Mouse (Mus musculus) heart, embryonic 10.5 days (tissue): ENCODE results near the gene Lztr1. TPM values are rescaled to one million over a fixed set of nuclear protein-coding genes. Genes with fewer than 3 reads are reported as not detected.
"Not testable (repeated sequence)": the region's sequence is repeated elsewhere in the genome, so short reads cannot be mapped to it uniquely, and the experiment has no call there.

Source experiments
- DNase-seq: peaks from one replicate; pipeline ENCODE4 v3.0.0-alpha.2; 2017; ENCODE audit warnings: low spot score
- H3K27ac ChIP-seq: fragments of 300-500 bp; sonication (generic); 2 replicates; pipeline ENCODE4 v1.5.1; 2016; ENCODE audit warnings: mild to moderate bottlenecking
- H3K27me3 ChIP-seq: fragments of 300-500 bp; sonication (generic); 2 replicates; pipeline ENCODE4 v1.6.1; 2016; ENCODE audit warnings: mild to moderate bottlenecking; ENCODE audit not compliant: poor library complexity, insufficient read depth, severe bottlenecking
- H3K36me3 ChIP-seq: fragments of 300-500 bp; sonication (generic); 2 replicates; pipeline ENCODE4 v1.6.1; 2016; ENCODE audit warnings: mild to moderate bottlenecking, moderate library complexity
- H3K4me1 ChIP-seq: fragments of 300-500 bp; sonication (generic); 2 replicates; pipeline ENCODE4 v1.6.1; 2016; ENCODE audit warnings: mild to moderate bottlenecking
- H3K4me3 ChIP-seq: fragments of 300-500 bp; sonication (generic); 2 replicates; pipeline ENCODE4 v1.5.1; 2016; ENCODE audit warnings: mild to moderate bottlenecking, moderate library complexity
- H3K9me3 ChIP-seq: fragments of 300-500 bp; sonication (generic); 2 replicates; pipeline ENCODE4 v1.6.1; 2016; ENCODE audit warnings: mild to moderate bottlenecking, moderate library complexity
- WGBS: fragments of 180-500 bp; shearing (Covaris S2); methylation state at CpG from one replicate; pipeline ENCODE4 v1.1.7; 2016; 5-methylcytosine and 5-hydroxymethylcytosine counted together
- polyA plus RNA-seq: library from polyadenylated mRNA; unstranded; fragments of >200 nt; fragmentation: Nextera tagmentation; extraction: Ambion mirVana; gene quantifications from 2 replicates; pipeline ENCODE4 v1.2.1, GENCODE M21; 2016

The Lztr1 gene
- polyA plus RNA-seq, 1 experiment from 2014 or later, result 69.8 TPM

DNA sequence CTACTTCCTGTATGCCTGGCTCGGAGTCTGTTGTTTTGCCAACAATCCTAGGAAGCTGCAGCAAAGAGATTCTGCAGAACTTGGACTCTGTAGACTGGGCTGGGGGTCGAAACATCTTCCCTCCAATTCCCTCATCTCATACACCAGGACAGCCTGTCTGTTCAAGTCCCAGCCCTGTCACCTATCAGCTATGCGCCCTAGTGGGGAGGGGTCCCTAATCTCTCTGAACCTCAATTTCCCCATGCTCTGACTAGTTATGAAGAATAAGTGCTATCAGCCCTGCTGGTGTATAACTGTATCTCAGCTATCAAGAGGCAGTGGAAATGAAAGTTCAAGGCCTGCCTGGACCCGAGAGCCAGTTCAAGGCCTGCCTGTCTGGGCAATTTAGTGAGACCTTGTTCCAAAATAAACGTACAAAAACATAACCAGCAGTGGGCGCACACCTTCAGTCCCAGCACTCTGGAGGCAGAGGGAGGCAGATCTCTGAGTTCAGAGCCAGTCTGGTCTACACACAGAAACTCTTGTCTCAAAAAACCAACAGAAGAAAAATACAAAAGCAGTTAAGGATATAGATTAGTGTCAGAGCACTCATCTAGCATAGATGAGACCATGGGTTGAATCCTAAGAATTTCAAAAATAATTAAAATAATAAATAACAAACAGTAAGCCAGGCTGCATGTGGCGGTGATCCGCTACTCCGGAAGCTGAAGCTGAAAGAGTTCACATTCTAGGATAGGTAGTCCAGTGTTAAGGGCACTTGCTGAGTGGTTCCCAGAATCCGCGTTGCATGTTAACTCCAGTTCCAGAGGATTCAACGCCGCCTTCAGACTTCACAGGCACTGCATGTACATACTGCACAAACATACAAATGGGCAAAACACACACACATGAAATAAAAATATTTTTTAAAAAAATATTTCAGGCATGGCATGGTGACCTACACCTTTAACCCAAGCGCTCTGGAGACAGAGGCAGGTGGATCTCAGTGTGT is 19.7 kb upstream of the Lztr1 start:
- peaks cover 27% of the 10 kb centered on the region for H3K4me1 ChIP-seq
- H3K27ac ChIP-seq, result no peak overlapping the region
- peak overlapping the region; percentile 64 for H3K4me3 ChIP-seq
- DNase-seq, result peak; percentile 66
- WGBS, result 48% methylated on average over 14 of the region's 14 CpGs
- no peaks in the 10 kb centered on the region for H3K9me3 ChIP-seq
- H3K27me3 ChIP-seq, result peaks cover 38% of the 10 kb centered on the region
- peaks cover 35% of the 10 kb centered on the region for H3K36me3 ChIP-seq

DNA sequence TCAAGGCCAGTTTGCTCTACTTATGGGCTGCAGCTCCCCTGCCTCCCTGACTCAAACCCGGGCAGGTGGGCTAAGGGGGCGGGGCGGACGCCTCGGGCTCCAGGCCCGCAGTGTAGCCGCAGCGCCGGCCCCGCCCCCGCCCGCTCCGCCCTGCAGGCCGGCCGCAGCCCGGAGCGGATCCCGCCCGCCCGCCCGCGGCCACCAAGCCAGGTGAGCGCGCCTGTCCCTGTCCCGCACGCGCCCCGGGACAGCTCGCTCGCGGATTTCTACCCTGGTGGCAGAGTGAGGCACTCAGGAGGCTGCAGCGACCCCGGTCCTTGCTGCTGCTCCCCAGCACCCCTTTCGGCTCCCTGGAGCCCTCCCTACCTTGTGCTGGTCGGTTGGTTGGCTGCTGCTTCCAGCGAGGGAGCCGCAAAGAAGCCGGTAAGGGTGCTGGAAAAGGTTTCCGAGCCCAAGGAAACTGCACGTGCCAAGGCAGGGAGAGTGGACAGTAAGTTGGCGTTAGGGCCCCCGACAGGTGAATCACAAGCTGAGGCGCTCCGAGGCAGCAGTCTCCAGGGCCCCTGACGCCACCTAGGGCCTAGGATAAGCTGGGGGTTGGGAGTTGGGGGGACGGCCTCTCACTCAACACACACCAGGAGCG is 18.9 kb upstream of the Lztr1 start, which contains the start of gene Aifm3:
TSS of gene Aifm3 (plus strand) at position 143 of the 643 bp plus-strand sequence.
- H3K27ac ChIP-seq, result 0 out of 2 replicates have a peak within 1 kb of the TSS, but pooled peaks have one; percentile 56
- peak within 1 kb of the TSS; percentile 64 for H3K4me3 ChIP-seq
- H3K27me3 ChIP-seq, result peaks cover 38% of the 10 kb centered on the region
- peaks cover 27% of the 10 kb centered on the region for H3K4me1 ChIP-seq
- peaks cover 27% of the 10 kb centered on the region for H3K36me3 ChIP-seq
- 2% methylated on average over 47 of the region's 47 CpGs for WGBS
- H3K9me3 ChIP-seq, result no peaks in the 10 kb centered on the region
- DNase-seq, result no peak

DNA sequence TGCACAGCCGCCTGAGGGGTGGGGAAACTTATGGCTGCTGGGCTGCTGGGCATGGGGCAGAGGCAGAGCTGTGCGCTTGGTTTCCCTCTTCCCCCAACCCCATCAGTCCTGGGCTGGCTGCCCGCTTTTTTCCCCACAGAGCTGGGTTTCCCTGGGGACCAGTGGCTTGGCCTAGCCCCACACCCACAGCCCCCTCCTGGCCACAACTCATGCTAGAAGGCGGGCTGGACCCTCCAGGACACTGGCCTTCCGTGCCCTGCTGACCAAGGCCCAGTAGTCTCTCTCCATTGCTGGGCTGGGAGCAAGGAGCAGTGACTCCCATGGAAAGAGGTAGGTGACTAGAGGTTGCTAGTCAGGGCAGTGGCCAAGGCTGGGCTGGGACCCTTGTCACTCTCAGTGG is 17.3 kb upstream of the Lztr1 start:
- 78% methylated on average over 5 of the region's 5 CpGs for WGBS
- no peak for DNase-seq

DNA sequence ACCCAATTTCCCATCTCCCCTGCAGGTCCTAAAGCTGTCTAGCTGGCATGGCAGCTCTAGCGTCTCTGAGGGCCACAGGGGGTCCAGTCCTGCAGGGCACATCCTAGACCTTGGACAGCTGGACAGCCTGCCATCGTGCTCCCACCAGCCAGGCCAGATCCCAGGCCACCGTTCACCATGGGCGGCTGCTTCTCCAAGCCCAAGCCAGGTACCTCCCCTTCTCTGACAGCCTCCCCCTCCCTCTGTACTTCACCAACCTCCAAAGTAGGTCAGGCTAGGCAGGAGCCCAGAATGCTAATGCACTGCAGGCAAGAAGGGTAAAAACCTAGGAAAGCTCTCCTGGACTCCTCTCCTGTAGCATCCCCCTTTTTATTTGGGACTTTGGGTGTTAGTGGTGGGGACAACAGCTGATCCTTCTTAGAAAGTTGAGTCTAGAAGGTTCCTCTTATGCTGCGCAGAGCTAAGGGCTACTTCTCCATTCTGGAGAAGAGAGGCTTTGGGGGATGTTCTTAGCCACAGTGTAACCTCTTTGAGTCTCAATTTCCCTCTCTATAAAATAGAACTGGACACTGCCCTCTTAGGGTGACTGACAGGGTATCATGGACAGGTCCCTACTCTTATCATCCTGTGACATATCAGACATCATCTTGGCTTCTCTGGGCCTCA is 16.5 kb upstream of the Lztr1 start:
- no peak for DNase-seq
- peaks cover 38% of the 10 kb centered on the region for H3K27me3 ChIP-seq

More for the DNA sequence above, 17.3 kb upstream of the Lztr1 start:
- H3K27ac ChIP-seq, result no peak overlapping the region
- H3K27me3 ChIP-seq, result peaks cover 38% of the 10 kb centered on the region
- H3K4me3 ChIP-seq, result no peak overlapping the region
- no peaks in the 10 kb centered on the region for H3K9me3 ChIP-seq
- H3K4me1 ChIP-seq, result peaks cover 21% of the 10 kb centered on the region
- H3K36me3 ChIP-seq, result peaks cover 14% of the 10 kb centered on the region; the same call in 1 of the 2 replicates

DNA sequence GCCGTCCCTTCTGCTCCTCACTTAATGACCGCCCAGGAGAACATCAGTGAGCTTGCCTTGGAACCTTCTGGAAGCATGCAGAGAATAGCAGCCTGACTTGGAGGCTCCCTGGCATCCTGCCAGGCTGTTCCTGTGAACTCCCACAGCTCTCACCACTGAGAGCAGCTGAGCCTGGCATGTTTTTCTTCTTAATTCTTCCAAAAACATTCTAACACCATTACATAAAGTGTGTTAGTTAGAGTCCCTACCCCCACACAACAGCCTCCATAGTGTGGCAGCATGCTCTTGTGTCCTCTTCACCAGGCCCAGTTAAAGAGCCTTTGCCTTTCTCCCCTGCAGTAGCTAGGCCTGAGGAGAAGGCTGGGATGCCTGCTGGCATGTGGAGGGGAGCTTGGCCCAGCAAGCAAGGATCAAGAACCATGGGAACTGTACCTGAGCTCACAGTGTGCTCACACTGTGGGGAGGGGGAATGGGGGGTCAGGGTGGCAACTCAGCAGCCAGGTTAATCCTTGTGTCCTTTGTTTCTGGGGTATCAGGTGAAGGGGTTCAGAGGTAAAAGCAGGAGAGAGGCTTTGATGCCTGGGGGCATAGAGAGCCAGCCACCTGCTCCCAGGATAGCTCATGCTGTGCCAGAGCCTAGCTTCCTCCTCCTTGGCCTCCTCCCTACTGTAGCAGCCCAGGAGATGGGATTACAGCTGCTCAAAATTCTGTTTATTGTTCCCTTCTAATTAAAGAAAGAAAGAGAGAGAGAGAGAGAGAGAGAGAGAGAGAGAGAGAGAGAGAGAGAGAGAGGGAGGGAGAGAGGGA is 11.8 kb upstream of the Lztr1 start:
- Histone ChIP-seq H3K27me3 (peaks cover 15% of the 10 kb centered on the region), H3K4me3 (no peak overlapping the region), H3K4me1 (peaks cover 17% of the 10 kb centered on the region), H3K9me3 (no peaks in the 10 kb centered on the region), H3K27ac (no peak overlapping the region; the same call in 1 of the 2 replicates), H3K36me3 (no peaks in the 10 kb centered on the region)
- WGBS, result 55% methylated on average over 2 of the region's 2 CpGs
- no peak for DNase-seq

More for the DNA sequence above, 16.5 kb upstream of the Lztr1 start:
- Histone ChIP-seq H3K36me3 (peaks cover 9% of the 10 kb centered on the region; the same call in 1 of the 2 replicates), H3K27ac (no peak overlapping the region), H3K9me3 (no peaks in the 10 kb centered on the region), H3K4me1 (peaks cover 24% of the 10 kb centered on the region), H3K4me3 (no peak overlapping the region)
- WGBS, result 65% methylated on average over 5 of the region's 5 CpGs

DNA sequence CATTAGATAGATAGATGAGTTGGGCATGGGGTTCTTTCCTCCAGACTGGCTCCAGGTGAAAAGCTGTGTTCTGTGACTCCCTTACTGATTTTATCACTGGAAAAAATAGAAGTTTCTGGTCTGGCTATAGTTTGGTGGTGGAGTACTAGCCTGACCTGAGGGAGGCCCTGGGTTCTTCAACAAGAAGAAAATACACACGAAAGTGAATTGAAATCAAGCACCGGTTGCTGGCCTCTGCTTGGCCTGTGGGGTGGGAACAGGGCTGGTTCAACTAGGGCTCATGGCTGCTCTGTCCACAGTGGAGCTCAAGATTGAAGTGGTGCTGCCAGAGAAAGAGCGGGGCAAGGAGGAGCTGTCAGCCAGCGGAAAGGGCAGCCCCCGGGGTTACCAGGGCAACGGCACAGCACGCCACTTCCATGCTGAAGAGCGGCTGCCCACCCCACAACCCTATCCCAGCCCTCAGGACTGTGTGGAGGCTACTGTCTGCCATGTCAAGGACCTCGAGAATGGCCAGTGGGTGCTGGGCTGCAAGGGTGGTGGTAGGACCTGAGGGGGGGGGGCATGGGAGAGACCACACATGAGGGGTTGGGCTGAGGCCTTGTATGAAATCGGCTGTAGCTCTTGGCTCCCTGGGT is 9.1 kb upstream of the Lztr1 start:
- no peak overlapping the region for H3K4me3 ChIP-seq
- no peak for DNase-seq
- 36% methylated on average over 10 of the region's 10 CpGs for WGBS
- H3K36me3 ChIP-seq, result no peaks in the 10 kb centered on the region
- H3K4me1 ChIP-seq, result peaks cover 23% of the 10 kb centered on the region
- no peaks in the 10 kb centered on the region for H3K9me3 ChIP-seq
- H3K27ac ChIP-seq, result no peak overlapping the region
- H3K27me3 ChIP-seq, result 0 out of 2 replicates have a peak, but pooled peaks cover 8% of the 10 kb centered on the region

DNA sequence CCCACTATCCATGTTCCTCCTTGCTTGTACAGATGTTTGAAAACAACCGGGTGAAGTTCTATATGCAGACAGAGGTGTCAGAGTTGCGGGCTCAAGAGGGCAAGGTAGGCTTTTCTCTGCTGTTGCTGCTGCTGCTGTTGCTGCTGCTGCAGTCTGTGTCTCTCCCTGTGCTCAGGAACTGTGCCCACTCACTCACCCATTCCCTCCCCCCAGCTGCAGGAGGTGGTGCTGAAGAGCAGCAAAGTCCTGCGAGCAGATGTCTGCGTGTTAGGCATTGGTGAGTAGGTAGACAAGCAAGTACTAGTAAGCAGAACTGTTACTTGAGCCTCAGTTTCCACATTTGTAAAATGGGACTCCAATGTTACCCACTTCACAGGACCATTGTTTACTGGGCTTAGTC is 5.8 kb upstream of the Lztr1 start:
- WGBS, result 57% methylated on average over 4 of the region's 4 CpGs
- no peaks in the 10 kb centered on the region for H3K9me3 ChIP-seq
- peaks cover 17% of the 10 kb centered on the region for H3K4me1 ChIP-seq
- no peak for DNase-seq
- H3K27me3 ChIP-seq, result peaks cover 22% of the 10 kb centered on the region; the same call in 1 of the 2 replicates
- H3K27ac ChIP-seq, result peak overlapping the region; percentile 47
- H3K4me3 ChIP-seq, result no peak overlapping the region
- no peaks in the 10 kb centered on the region for H3K36me3 ChIP-seq

DNA sequence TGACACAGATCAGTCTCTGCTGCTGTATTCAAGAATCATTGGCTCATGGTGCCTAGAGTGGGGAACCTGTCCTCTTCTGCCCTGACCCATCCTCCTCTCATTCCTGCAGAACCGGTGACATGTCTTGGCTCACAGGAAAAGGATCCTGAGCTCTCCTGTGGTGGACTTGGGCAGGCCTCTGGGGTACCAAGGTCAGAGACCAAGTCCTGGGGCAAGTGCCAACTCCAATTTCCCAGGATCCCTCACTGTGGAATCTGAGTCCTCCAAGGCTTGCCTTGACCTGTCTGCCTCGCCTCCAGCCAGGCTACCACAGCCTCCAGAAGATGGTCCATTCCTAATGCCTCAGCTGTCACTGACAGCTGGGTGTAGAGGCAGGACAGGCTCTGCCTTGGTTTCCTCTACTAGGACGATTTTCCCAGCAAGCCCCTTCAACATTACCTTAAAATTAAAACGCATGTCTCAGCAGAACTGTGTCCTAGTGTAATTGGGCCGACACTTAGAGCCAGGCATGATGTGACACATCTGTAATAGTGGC is 1.4 kb upstream of the Lztr1 start:
- 81% methylated on average over 5 of the region's 5 CpGs for WGBS
- no peak for DNase-seq
- H3K9me3 ChIP-seq, result no peaks in the 10 kb centered on the region
- peaks cover 11% of the 10 kb centered on the region for H3K36me3 ChIP-seq
- H3K4me3 ChIP-seq, result no peak overlapping the region
- H3K27ac ChIP-seq, result no peak overlapping the region
- H3K27me3 ChIP-seq, result peaks cover 22% of the 10 kb centered on the region; the same call in 1 of the 2 replicates
- H3K4me1 ChIP-seq, result peaks cover 20% of the 10 kb centered on the region

DNA sequence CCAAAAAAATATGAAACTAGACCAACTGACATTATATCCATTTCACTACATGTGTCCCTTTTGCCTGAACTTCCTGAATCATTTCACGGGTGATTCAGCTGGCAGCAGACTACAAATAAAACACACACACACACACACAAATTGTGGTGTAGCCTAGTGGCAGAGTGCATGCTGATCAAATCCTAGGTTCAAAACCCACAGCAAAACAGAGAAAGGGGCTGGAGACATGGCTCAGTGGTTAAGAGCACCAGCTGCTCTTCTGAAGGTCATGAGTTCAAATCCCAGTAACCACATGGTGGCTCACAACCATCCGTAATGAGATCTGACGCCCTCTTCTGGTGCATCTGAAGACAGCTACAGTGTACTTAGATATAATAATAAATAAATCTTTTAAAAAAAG is 457 bp upstream of the Lztr1 start:
- DNase-seq, H3K9me3 ChIP-seq: not testable (repeated sequence)
- Histone ChIP-seq H3K27ac (peak overlapping the region; percentile 95), H3K4me3 (peak overlapping the region; percentile 86), H3K4me1 (peaks cover 13% of the 10 kb centered on the region), H3K27me3 (peaks cover 22% of the 10 kb centered on the region; the same call in 1 of the 2 replicates), H3K36me3 (peaks cover 20% of the 10 kb centered on the region)
- WGBS, result 30% methylated on average over 3 of the region's 3 CpGs

DNA sequence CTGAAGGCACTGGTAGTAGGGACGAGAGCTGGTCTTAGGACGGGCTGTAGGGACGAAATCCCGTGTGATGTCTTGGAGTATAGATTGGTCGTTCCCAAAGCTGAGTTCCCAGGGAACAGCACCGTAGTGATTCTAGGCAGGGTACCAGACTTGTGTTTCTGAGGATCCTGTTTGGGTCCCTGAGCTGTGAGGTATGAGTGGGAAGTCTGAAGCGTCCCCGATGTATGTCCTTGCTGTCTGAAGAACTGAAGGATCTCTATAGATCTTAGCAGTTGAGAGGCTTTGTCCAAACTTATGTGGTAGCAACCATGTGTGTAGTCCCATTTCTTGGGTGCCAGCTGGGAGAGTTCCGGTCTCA is 731 bp downstream of the Lztr1 start:
- Histone ChIP-seq H3K36me3 (peaks cover 32% of the 10 kb centered on the region), H3K27ac (peak overlapping the region; percentile 95), H3K27me3 (peaks cover 13% of the 10 kb centered on the region; the same call in 1 of the 2 replicates), H3K9me3 (no peaks in the 10 kb centered on the region), H3K4me1 (peaks cover 13% of the 10 kb centered on the region), H3K4me3 (peak overlapping the region; percentile 86)
- DNase-seq, result no peak
- 13% methylated on average over 9 of the region's 9 CpGs for WGBS

DNA sequence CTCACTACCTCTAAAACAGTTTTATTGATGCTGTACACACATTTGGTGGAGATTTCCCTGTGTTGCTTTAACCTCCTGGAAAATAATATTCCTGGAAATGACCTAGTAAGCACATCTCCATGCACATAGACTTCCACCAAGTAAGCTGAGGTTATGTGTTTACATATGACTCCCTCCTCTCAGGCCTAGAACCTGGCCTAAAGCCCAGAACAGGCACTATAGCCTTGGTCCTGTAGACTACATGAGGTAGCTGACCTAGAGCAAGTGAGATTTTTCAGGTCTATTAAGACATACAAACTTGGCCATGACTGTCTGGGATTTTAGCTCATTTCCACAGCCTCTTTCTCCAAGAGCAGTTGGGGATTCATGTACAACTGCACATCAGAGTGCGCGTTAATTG is 1.7 kb downstream of the Lztr1 start:
- no peaks in the 10 kb centered on the region for H3K9me3 ChIP-seq
- peaks cover 41% of the 10 kb centered on the region for H3K36me3 ChIP-seq
- 96% methylated on average over 2 of the region's 2 CpGs for WGBS
- peaks cover 13% of the 10 kb centered on the region for H3K4me1 ChIP-seq
- no peak overlapping the region for H3K4me3 ChIP-seq
- H3K27me3 ChIP-seq, result 0 out of 2 replicates have a peak, but pooled peaks cover 8% of the 10 kb centered on the region
- no peak overlapping the region for H3K27ac ChIP-seq
- DNase-seq, result no peak
